Mouse (Mus musculus) gastrocnemius, postnatal 4 days (tissue): ENCODE data around the gene Krtap3-3. TPM values are rescaled to one million over a fixed set of nuclear protein-coding genes. Genes with fewer than 3 reads are reported as not detected.

Source experiments
- total RNA-seq, 2 experiments: library from RNA; stranded (reverse); gene quantifications; 2 replicates each; pipeline ENCODE4 v1.2.3; 2021

Krtap3-3 gene
- total RNA-seq, 2 experiments from 2014 or later: not detected

Other genes with a start within 250 kb of the Krtap3-3 start
- gene Krt25, start 227.9 kb downstream of the Krtap3-3 start, total RNA-seq: under 1 TPM in 1 of 2 experiments, not detected in 1; 0.21 TPM
- gene Krt26, start 212.9 kb downstream of the Krtap3-3 start, total RNA-seq: not detected
- gene Krt27, start 199.8 kb downstream of the Krtap3-3 start, total RNA-seq: under 1 TPM in 1 of 2 experiments, not detected in 1; 0.18 TPM
- not detected for gene Krt28, start 176.0 kb downstream of the Krtap3-3 start, total RNA-seq
- gene Krt10, start 161.5 kb downstream of the Krtap3-3 start, total RNA-seq: 1 to 10 TPM; 7.6 to 8.2 TPM
- gene Krt12, start 128.6 kb downstream of the Krtap3-3 start, total RNA-seq: not detected
- under 1 TPM in 1 of 2 experiments, not detected in 1; 0.32 TPM for gene Krt20, start 112.7 kb downstream of the Krtap3-3 start, total RNA-seq
- gene Krt23, start 57.7 kb downstream of the Krtap3-3 start, total RNA-seq: under 1 TPM in 1 of 2 experiments, not detected in 1; 0.16 TPM
- not detected for gene Krt39, start 29.5 kb downstream of the Krtap3-3 start, total RNA-seq
- gene Krt40, start 7.7 kb downstream of the Krtap3-3 start, total RNA-seq: not detected
- gene Krtap3-2, start 6.0 kb upstream of the Krtap3-3 start, total RNA-seq: not detected
- gene Gm11939, start 8.6 kb upstream of the Krtap3-3 start, total RNA-seq: not detected
- not detected for gene Krtap3-1, start 15.8 kb upstream of the Krtap3-3 start, total RNA-seq
- not detected for gene Krtap1-5, start 30.2 kb upstream of the Krtap3-3 start, total RNA-seq
- not detected for gene Krtap1-4, start 32.8 kb upstream of the Krtap3-3 start, total RNA-seq
- gene Krtap1-3, start 40.5 kb upstream of the Krtap3-3 start, total RNA-seq: not detected
- not detected for gene Krtap9-3, start 47.2 kb upstream of the Krtap3-3 start, total RNA-seq
- gene Gm11938, start 52.4 kb upstream of the Krtap3-3 start, total RNA-seq: not detected
- gene Gm11937, start 59.3 kb upstream of the Krtap3-3 start, total RNA-seq: not detected
- not detected for gene Krtap2-4, start 64.0 kb upstream of the Krtap3-3 start, total RNA-seq
- not detected for gene Gm11562, start 69.6 kb upstream of the Krtap3-3 start, total RNA-seq
- not detected for gene Krtap4-1, start 77.4 kb upstream of the Krtap3-3 start, total RNA-seq
- not detected for gene Krtap4-2, start 84.2 kb upstream of the Krtap3-3 start, total RNA-seq
- not detected for gene Krtap4-7, start 93.2 kb upstream of the Krtap3-3 start, total RNA-seq
- gene Gm11555, start 99.4 kb upstream of the Krtap3-3 start, total RNA-seq: not detected
- not detected for gene Gm11563, start 108.1 kb upstream of the Krtap3-3 start, total RNA-seq
- gene Krtap4-6, start 115.1 kb upstream of the Krtap3-3 start, total RNA-seq: not detected
- gene Gm14190, start 139.9 kb upstream of the Krtap3-3 start, total RNA-seq: not detected
- gene Gm14180, start 183.4 kb upstream of the Krtap3-3 start, total RNA-seq: not detected
- gene Gm11595, start 222.0 kb upstream of the Krtap3-3 start, total RNA-seq: not detected
- not detected for gene Krtap4-8, start 229.8 kb upstream of the Krtap3-3 start, total RNA-seq
- not detected for gene Krtap4-9, start 234.3 kb upstream of the Krtap3-3 start, total RNA-seq
- gene Gm11596, start 242.6 kb upstream of the Krtap3-3 start, total RNA-seq: not detected
- gene Gm11569, start 248.1 kb upstream of the Krtap3-3 start, total RNA-seq: not detected